22 mouse cellular contexts compared by ENCODE assay signal in the genomic region with DNA sequence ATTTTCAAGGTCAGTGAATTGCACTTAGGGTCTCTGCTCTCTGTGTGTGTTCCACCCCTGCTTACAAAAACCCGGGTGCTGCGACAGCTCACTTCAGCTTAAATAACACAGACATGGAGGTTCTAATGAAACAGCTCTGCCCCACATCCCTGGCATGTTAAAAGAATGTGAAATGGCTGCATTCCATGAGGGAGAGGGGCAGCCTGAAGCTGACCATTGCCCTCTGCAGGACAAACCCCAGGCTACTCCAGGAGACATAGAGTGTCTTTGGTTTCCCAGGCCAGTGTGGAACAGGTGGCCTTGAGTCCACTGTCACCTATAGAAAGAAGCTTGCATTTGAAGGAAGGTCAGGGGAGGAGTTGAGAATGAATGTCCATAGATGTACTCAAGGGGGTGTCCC. TPM values are rescaled to one million over a fixed set of nuclear protein-coding genes. Genes with fewer than 3 reads are reported as not detected.
DNase-seq lines count a peak whose midpoint lies in the region; ATAC-seq and TF ChIP-seq lines count a peak whose summit lies in the region.
"Had no signal": no experiment of that assay in that cellular context is flagged by ENCODE, and none has a peak within 500 bp of the region (broad histone marks: within the 10 kb centered on the region; RNA-seq: fewer than 3 reads in every experiment).

No protein-coding gene starts in this region.

- no peak overlapping the region for H3K27ac ChIP-seq in heart, adult 2 months
- no peak overlapping the region for H3K27ac ChIP-seq in kidney, postnatal 0 days
- no peak overlapping the region for H3K27ac ChIP-seq in limb, embryonic 10.5 days
- H3K27ac ChIP-seq: forebrain, embryonic 10.5 days; heart, embryonic 13.5 days; limb, embryonic 15.5 days; liver, embryonic 14.5 days; lung, embryonic 15.5 days; midbrain, embryonic 10.5 days had no signal

- TF ChIP-seq CTCF in heart, adult 2 months (IDR thresholded peaks at IDR 0.05) = 0 out of 2 replicates have a peak, but pooled peaks have one; percentile 14
- peak; percentile 53; the same call in 1 of the 2 replicates for TF ChIP-seq CTCF in kidney, postnatal 0 days (IDR thresholded peaks at IDR 0.05; ENCODE audit: low read depth)

- peaks cover 2% of the 10 kb centered on the region; the same call in 1 of the 2 replicates for H3K4me1 ChIP-seq in heart, adult 2 months (ENCODE audit: control insufficient read depth, insufficient read depth, low read length)
- peaks cover 15% of the 10 kb centered on the region; the same call in 1 of the 2 replicates for H3K4me1 ChIP-seq in kidney, postnatal 0 days (replicated peaks; ENCODE audit: insufficient read depth, low read length)
- peaks cover 43% of the 10 kb centered on the region for H3K4me1 ChIP-seq in limb, embryonic 10.5 days

- no peaks in the 10 kb centered on the region for H3K79me2 ChIP-seq in heart, adult 2 months (replicated peaks; ENCODE audit: control insufficient read depth, insufficient read depth, low read length)

- intact Hi-C loops in heart, adult 2 months (cut with DNase I) = no loop called here
- intact Hi-C loops in heart, postnatal 10 days (cut with DNase I) = no loop called here

- no peaks in the 10 kb centered on the region for H3K9me3 ChIP-seq in kidney, postnatal 0 days (replicated peaks; ENCODE audit: low read length)
- no peaks in the 10 kb centered on the region for H3K9me3 ChIP-seq in limb, embryonic 10.5 days (replicated peaks)
- H3K9me3 ChIP-seq: forebrain, embryonic 10.5 days; heart, embryonic 13.5 days; limb, embryonic 15.5 days; lung, embryonic 15.5 days; midbrain, embryonic 10.5 days had no signal

- TF ChIP-seq POLR2A in heart, adult 2 months (IDR thresholded peaks at IDR 0.05; ENCODE audit: insufficient read depth, low read depth, low read length) = no peak

- TF ChIP-seq EP300 in heart, adult 2 months (IDR thresholded peaks at IDR 0.05; ENCODE audit: insufficient read depth, low read depth, low read length) = no peak

- no peak overlapping the region for H3K4me2 ChIP-seq in kidney, postnatal 0 days (ENCODE audit: low read length)

- no peak for DNase-seq in heart, adult 2 months
- DNase-seq in heart, postnatal 10 days = no peak
- DNase-seq in kidney, postnatal 0 days (ENCODE audit: low spot score) = no peak
- no peak for DNase-seq in kidney, adult 9 months
- peak; percentile 47 for DNase-seq in Muller cell, postnatal 12 days (ENCODE audit: inconsistent ontology term)
- peak; percentile 61 for DNase-seq in embryo, embryonic 9.5 days (ENCODE audit: extremely low spot score)
- DNase-seq in limb, embryonic 10.5 days (ENCODE audit: low spot score) = no peak
- no peak for DNase-seq in cerebellum, adult 11-12 months
- DNase-seq: adrenal gland, postnatal 36 days; cerebellum, postnatal 14 days; gastrocnemius, postnatal 10 days; heart, postnatal 36 days; kidney, adult 8-10 months had no signal

- no peak overlapping the region for H3K9ac ChIP-seq in heart, adult 2 months (ENCODE audit: low read depth, low read length)
- no peak overlapping the region for H3K9ac ChIP-seq in kidney, postnatal 0 days (ENCODE audit: low read depth, low read length)
- H3K9ac ChIP-seq: limb, embryonic 15.5 days; liver, embryonic 14.5 days; lung, embryonic 15.5 days had no signal

- no peaks in the 10 kb centered on the region for H3K36me3 ChIP-seq in heart, adult 2 months (ENCODE audit: control insufficient read depth, insufficient read depth, low read length)
- no peaks in the 10 kb centered on the region for H3K36me3 ChIP-seq in kidney, postnatal 0 days (ENCODE audit: insufficient read depth, low read length)
- H3K36me3 ChIP-seq in limb, embryonic 10.5 days = no peaks in the 10 kb centered on the region
- H3K36me3 ChIP-seq: forebrain, embryonic 10.5 days; heart, embryonic 13.5 days; limb, embryonic 15.5 days; lung, embryonic 15.5 days; midbrain, embryonic 10.5 days had no signal

- 42% methylated on average over 2 of the region's 2 CpGs for WGBS in heart, adult 2 months
- WGBS in kidney, postnatal 0 days = 32% methylated on average over 2 of the region's 2 CpGs
- WGBS in limb, embryonic 10.5 days = 12% methylated on average over 2 of the region's 2 CpGs

- H3K27me3 ChIP-seq in heart, adult 2 months (ENCODE audit: control insufficient read depth, insufficient read depth, low read length) = peaks cover 27% of the 10 kb centered on the region
- peaks cover 59% of the 10 kb centered on the region for H3K27me3 ChIP-seq in kidney, postnatal 0 days (ENCODE audit: insufficient read depth, low read length)
- peaks cover 89% of the 10 kb centered on the region for H3K27me3 ChIP-seq in limb, embryonic 10.5 days (ENCODE audit: low read depth, poor library complexity, severe bottlenecking)

- no peak for ATAC-seq in kidney, postnatal 0 days (replicated peaks; ENCODE audit: low FRiP score, low read depth)
- ATAC-seq: forebrain, embryonic 16.5 days; inflammation-experienced regulatory T-cells, adult 6 months had no signal

- no peak overlapping the region for H3K4me3 ChIP-seq in heart, adult 2 months
- H3K4me3 ChIP-seq in kidney, postnatal 0 days (replicated peaks; ENCODE audit: low read depth, low read length) = no peak overlapping the region
- H3K4me3 ChIP-seq in limb, embryonic 10.5 days = no peak overlapping the region
- H3K4me3 ChIP-seq: limb, embryonic 15.5 days; midbrain, embryonic 10.5 days had no signal

RNA-seq across cellular contexts. Expression of a gene that starts 10.1 kb away (rescaled TPM):
- 1 to 10 TPM in 1 of 2 experiments, under 1 TPM in 1; 0.68 to 1.1 TPM for total RNA-seq in heart, adult 2 months (2021)
- polyA plus RNA-seq in heart, adult 2 months (2012; rRNA removed) = 0.91 and 1.3 TPM in 2 replicates
- total RNA-seq in heart, postnatal 10 days (2021) = 1 to 10 TPM in 1 of 2 experiments, under 1 TPM in 1; 0.57 to 1.1 TPM
- polyA plus RNA-seq in kidney, postnatal 0 days (2015; fragmentation: Nextera tagmentation; extraction: Ambion mirVana) = 0.23 and 0.32 TPM in 2 replicates
- 1.1 and 1.7 TPM in 2 replicates for polyA plus RNA-seq in limb, embryonic 10.5 days (2016; fragmentation: Nextera tagmentation; extraction: Ambion mirVana)
- total RNA-seq: granulocyte monocyte progenitor cell, adult 5-6 weeks had no signal
- polyA plus RNA-seq: inflammation-experienced regulatory T-cells, adult 6 months had no signal

RNA-seq across cellular contexts. Expression of a gene that starts 41.8 kb away (rescaled TPM):
- total RNA-seq in heart, adult 2 months (2021) = 1 to 10 TPM in 1 of 2 experiments, under 1 TPM in 1; 0.86 to 3.5 TPM
- polyA plus RNA-seq in heart, adult 2 months (2012; rRNA removed) = 1.3 and 5.6 TPM in 2 replicates
- total RNA-seq in heart, postnatal 10 days (2021) = 1 to 10 TPM in 1 of 2 experiments, under 1 TPM in 1; 0.77 to 1.2 TPM
- 0.57 and 0.92 TPM in 2 replicates for polyA plus RNA-seq in kidney, postnatal 0 days (2015; fragmentation: Nextera tagmentation; extraction: Ambion mirVana)
- 1.8 and 2.8 TPM in 2 replicates for polyA plus RNA-seq in limb, embryonic 10.5 days (2016; fragmentation: Nextera tagmentation; extraction: Ambion mirVana)
- total RNA-seq: gastrocnemius, postnatal 10 days; granulocyte monocyte progenitor cell, adult 5-6 weeks had no signal
- polyA plus RNA-seq: inflammation-experienced regulatory T-cells, adult 6 months had no signal

RNA-seq across cellular contexts. Expression of a gene that starts 45.8 kb away (rescaled TPM):
- 1 to 10 TPM; 1.1 TPM for total RNA-seq in heart, adult 2 months (2021)
- polyA plus RNA-seq in heart, adult 2 months (2012; rRNA removed) = 3.1 and 4.9 TPM in 2 replicates
- total RNA-seq in heart, postnatal 10 days (2021) = 1 to 10 TPM; 2.2 to 4.1 TPM
- 1.3 and 2.0 TPM in 2 replicates for polyA plus RNA-seq in kidney, postnatal 0 days (2015; fragmentation: Nextera tagmentation; extraction: Ambion mirVana)
- polyA plus RNA-seq in limb, embryonic 10.5 days (2016; fragmentation: Nextera tagmentation; extraction: Ambion mirVana) = 2.3 and 4.7 TPM in 2 replicates
- polyA plus RNA-seq: inflammation-experienced regulatory T-cells, adult 6 months had no signal

RNA-seq across cellular contexts. Expression of a gene that starts 49.4 kb away (rescaled TPM):
- total RNA-seq in heart, adult 2 months (2021) = 1 to 10 TPM; 3.2 to 5.6 TPM
- 7.1 and 7.3 TPM in 2 replicates for polyA plus RNA-seq in heart, adult 2 months (2012; rRNA removed)
- total RNA-seq in heart, postnatal 10 days (2021) = 10 to 100 TPM; 11.3 to 11.6 TPM
- 10.4 and 12.0 TPM in 2 replicates for polyA plus RNA-seq in kidney, postnatal 0 days (2015; fragmentation: Nextera tagmentation; extraction: Ambion mirVana)
- polyA plus RNA-seq in limb, embryonic 10.5 days (2016; fragmentation: Nextera tagmentation; extraction: Ambion mirVana) = 19.4 and 29.1 TPM in 2 replicates

Comparison
In these comparisons a context has a peak if more than half of its experiments do, and no peak if none do; other contexts are left out.
1. DNase-seq: peak in Muller cell, postnatal 12 days (single experiment) and embryo, embryonic 9.5 days (single experiment); none in heart, adult 2 months (0 of 2), heart, postnatal 10 days (0 of 2), kidney, postnatal 0 days (single experiment), kidney, adult 9 months (single experiment), limb, embryonic 10.5 days (single experiment) and cerebellum, adult 11-12 months (single experiment).